Mouse (Mus musculus) thymus, postnatal 10 days (tissue): ENCODE results near the gene Bloc1s2.

Experiments
- DNase-seq, 2 experiments: peaks; one replicate each; pipeline ENCODE4 v3.0.0; 2021; ENCODE audit warnings: low spot score in 2 of 2

Bloc1s2 gene

GRCm38 (mm10) chr19:44145702-44146567 lies at the start of gene Bloc1s2:
TSS of gene Bloc1s2 (minus strand) at chr19:44146446.
- DNase-seq, result peak; percentile 84 to 91

GRCm38 (mm10) chr19:44195138-44195537 lies 48.9 kb upstream of the Bloc1s2 start:
- peak; percentile 14 to 71 for DNase-seq

GRCm38 (mm10) chr19:44193906-44194305 lies 47.7 kb upstream of the Bloc1s2 start:
- no peak for DNase-seq

DNA sequence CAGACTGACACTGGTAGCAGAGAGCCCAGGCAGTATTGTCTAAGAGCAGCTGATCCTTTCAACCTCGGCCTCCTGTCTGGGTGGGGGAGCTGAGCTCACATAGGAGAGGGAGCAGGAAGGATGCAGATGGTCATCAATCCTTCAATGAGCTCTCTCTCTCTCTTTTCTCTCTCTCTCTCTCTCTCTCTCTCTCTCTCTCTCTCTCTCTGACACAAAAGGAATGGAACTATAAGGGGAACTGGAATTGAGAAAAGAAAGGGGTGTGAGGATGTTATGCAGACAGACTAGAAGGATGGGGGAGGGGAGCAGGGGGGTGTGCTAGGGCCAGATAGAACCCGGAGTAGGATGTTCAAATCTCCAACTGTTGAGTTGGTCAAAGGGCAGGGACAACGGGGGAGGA lies 46.1 kb upstream of the Bloc1s2 start, which contains the start of gene Pkd2l1:
Pkd2l1 (minus strand) TSS at position 101 of the 400 bp plus-strand sequence.
- DNase-seq, result no peak

DNA sequence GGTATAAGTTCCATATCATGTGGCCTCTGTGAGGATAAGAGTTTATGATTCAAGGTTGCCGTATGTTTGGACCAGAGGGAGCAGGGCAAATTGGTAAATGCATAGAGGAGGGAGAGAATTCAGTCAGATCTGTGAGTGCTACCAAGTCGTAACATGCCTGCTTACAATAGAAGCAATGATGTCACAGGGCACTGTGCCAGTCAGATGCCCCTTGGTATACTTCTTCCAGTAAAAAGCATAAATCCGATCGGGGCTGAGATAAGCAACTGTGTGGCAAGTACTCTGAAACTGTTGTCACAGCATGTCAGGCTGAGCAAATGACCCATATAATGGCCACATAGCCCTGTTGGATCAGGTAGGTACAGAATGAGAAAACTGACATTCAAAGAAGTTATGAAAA lies 42.8 kb upstream of the Bloc1s2 start:
- no peak for DNase-seq

DNA sequence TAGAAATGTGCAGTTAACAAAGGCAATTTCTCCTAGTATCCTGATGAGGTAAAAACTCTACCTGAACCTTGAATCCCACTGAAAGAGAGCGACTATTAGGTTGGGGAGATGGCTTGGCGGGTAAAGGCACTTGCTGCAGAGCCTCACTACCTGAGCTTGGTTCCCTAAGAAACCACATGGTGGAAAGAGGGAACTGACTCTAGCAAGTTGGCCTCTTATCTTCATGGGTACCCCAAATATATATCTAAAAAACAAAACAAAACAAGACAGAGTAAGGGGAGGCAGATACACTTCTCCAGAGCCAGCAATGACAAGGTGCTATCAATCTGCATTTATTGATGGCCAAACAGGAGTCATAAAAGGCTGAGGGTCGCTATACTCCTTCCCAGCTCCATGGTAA lies 37.7 kb upstream of the Bloc1s2 start:
- DNase-seq, result no peak

- no peak for DNase-seq
Observed at GRCm38 (mm10) chr19:44180502-44180901, 34.3 kb upstream of the Bloc1s2 start.

- no peak for DNase-seq
Observed at GRCm38 (mm10) chr19:44176741-44177140, 30.5 kb upstream of the Bloc1s2 start.

- DNase-seq, result no peak
Observed at GRCm38 (mm10) chr19:44174835-44175234, 28.6 kb upstream of the Bloc1s2 start.

DNA sequence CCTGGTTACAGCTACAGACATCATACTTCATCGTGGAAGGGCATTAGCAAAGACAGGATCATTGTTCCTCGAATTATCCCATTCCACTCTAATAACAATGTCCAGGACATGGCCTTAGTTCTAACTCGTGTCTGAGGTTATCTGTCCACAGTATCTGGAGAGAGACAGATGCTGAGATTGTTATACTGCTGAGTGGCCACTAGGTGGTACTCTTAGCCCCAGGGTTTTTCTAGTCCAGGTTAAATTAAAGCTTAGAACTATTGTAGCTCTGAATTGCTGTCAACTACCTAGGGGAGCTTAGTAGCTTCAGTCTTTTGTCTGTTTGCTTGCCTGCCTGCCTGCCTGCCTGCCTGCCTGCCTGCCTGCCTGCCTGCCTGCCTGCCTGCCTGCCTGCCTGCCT lies 15.3 kb upstream of the Bloc1s2 start:
- DNase-seq, result peak in 1 of 2 experiments; percentile 13

- DNase-seq, result no peak
Observed at GRCm38 (mm10) chr19:44159386-44159785, 13.1 kb upstream of the Bloc1s2 start.

DNA sequence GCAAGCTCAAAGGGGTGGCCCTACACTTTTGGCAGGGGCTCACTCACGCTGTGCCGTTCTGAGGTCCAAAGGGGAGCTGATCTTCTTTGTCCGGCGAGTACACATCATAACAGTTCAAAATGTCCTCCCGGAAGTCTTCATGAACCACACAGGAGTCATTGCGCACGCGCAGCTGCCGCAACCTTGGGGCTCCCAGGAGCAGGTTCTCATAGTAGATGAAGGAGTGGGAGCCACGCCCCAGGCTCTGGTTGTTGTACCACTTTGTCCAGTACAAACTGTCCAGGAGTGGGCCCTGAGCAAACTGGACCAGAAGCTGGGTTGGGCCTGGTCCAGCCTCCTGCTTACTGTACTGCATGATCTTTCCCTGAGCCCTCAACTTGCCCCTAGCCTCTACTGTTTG lies 10.8 kb upstream of the Bloc1s2 start:
- no peak for DNase-seq

GRCm38 (mm10) chr19:44153781-44154180 lies 7.5 kb upstream of the Bloc1s2 start:
- DNase-seq, result no peak

DNA sequence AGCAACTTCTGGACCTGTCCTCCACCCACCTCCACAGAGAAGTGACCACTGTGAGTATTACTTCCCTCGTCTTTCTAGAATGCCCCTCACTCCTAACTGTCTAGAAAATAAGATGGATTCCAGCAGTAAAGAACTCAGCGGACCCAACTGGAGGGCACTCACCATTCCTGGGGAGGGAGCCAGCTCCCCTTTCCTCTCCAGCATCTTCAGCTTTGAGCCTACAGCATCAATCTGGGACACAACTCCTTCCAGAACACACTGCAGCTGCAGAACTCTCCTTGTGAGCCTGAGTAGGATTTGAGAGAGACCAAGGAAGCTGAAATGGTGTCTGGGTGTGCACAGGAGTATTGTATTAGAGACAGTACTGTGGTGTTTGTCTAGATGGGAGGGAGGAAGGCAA lies 2.7 kb upstream of the Bloc1s2 start:
- DNase-seq, result no peak

- no peak for DNase-seq
Observed at GRCm38 (mm10) chr19:44148345-44148744, 2.1 kb upstream of the Bloc1s2 start.

GRCm38 (mm10) chr19:44146951-44147350 lies 705 bp upstream of the Bloc1s2 start:
- no peak for DNase-seq

- no peak for DNase-seq
Observed at GRCm38 (mm10) chr19:44146568-44146879, 278 bp upstream of the Bloc1s2 start.

DNA sequence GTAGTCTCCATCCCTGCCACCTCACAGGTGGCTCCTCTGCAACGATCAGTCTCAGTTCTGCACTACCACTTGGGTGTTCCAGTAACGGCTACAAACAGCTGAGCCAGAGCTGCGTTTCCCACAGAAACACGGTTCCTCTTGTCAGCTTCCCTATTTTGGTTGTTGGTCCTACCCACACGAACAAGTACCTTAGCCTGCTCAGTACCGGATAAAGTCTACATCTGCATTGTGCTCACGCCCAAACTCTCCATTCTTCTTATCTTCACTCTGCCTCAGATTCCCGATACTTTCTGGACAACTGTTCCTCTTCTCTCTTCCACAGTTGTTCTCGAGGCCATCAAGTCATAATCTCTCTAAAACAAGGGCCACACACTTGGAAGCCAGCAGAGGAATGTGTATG lies 1.9 kb downstream of the Bloc1s2 start:
- DNase-seq, result no peak

- DNase-seq, result no peak
Observed at GRCm38 (mm10) chr19:44135960-44136485, 10.2 kb downstream of the Bloc1s2 start.

- peak; percentile 77 to 81 for DNase-seq
Observed at GRCm38 (mm10) chr19:44135072-44135959, 10.9 kb downstream of the Bloc1s2 start, which contains the start of gene Cwf19l1. TSS of gene Cwf19l1 (minus strand) at chr19:44135876.

- DNase-seq, result no peak
Observed at GRCm38 (mm10) chr19:44132917-44133316, 13.3 kb downstream of the Bloc1s2 start.

DNA sequence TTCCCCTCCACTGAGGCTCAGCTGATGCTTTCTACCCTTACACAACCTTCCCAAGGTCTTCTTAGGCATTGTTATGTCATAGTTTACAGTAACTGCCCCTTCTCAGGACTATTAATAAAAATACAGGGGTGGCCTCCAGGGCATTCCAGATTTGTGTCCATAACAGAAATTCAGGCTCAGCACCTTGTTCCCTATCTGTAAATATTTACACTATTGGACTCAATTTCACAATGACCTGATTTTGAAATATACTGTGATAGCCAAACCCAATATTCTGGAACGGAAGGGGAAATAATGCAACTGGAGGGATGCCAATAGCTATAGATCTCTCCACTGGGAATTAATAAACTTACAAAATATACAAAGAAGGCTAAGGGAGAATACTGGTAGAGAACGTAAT lies 17.7 kb downstream of the Bloc1s2 start:
- DNase-seq, result no peak
